Mouse (Mus musculus): ENCODE results near the gene Nepro.

Gene Nepro

GRCm38 (mm10) chr16:44767506-44767905 is 43.4 kb downstream of the Nepro start:
- DNase-seq (ENCODE audit: extremely low spot score): no peak

- peak; percentile 18 for DNase-seq (ENCODE audit: extremely low spot score)
These were observed 43.9 kb downstream of the Nepro start for GRCm38 (mm10) chr16:44767967-44768366.

- no peak for DNase-seq (ENCODE audit: extremely low spot score)
These were observed 48.5 kb downstream of the Nepro start for GRCm38 (mm10) chr16:44772577-44772976.

DNA sequence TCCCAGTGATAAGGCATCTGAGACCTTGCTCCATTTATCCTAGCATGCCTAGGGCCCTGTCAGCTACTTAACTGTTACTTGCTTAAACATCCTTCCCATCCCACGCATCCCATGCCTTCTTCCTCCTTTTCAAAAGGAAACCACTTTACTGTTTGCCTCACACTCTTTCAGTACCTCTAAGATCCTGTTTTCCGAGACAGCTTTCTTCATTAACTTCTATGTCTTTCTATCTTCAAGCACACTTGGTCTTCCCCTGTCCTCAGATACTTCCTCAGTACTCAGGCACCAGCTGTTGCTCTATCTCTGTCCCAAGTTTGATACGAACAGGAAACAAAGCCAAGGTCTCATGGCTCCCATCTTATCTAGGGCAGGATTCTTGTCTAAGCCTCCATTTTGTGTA is 49.6 kb downstream of the Nepro start:
- DNase-seq (ENCODE audit: extremely low spot score): no peak

DNA sequence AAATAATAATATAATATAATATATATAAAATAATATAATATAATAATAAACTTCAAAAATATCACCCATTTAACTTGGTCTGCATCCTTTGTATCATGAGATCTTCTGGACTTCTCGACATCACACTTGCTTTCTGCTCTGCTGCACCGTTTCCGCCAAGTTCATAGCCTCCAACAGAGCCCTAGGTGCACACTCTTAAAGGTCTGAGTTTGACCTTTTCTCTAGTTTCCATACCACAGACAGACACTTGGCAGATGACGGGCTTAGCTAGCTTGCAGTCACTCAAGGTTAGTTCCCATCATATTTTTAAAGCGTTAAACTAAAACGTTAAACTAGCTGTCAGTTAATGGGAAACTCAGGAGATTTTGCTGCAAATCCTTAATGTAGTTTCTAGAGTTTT is 50.1 kb downstream of the Nepro start:
- DNase-seq (ENCODE audit: extremely low spot score): no peak

- no peak for DNase-seq (ENCODE audit: extremely low spot score)
These were observed 54.5 kb downstream of the Nepro start for GRCm38 (mm10) chr16:44778538-44779147.

DNA sequence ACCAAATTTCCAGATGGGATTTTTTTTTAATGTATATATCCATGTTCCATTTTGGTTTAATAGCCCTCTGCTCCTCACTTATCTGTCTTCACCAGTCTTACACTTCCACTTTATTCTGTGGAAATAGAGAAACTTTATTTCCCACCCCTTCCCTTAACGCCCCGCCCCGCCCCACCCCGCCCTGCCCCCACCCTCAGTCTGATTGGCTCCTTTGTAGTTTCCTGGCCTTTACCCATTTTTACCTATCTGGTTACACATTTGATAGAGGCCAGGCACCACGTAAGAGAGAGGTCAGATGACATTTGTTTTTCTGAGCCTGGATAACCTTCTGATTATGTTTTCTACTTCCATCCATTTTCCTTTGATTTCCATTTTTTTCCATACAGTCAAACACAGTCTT is 55.4 kb downstream of the Nepro start:
- DNase-seq (ENCODE audit: extremely low spot score): no peak

GRCm38 (mm10) chr16:44780751-44781150 is 56.6 kb downstream of the Nepro start:
- DNase-seq (ENCODE audit: extremely low spot score): no peak
